Mouse (Mus musculus) CH12.LX (cell line): ENCODE measurements around the gene Ccdc3. TPM values are rescaled to one million over a fixed set of nuclear protein-coding genes. Genes with fewer than 3 reads are reported as not detected.

Experiments used
- DNase-seq: peaks from one replicate; pipeline ENCODE4 v3.0.0-alpha.2; 2013; ENCODE audit errors: extremely low read depth
- H3K27ac ChIP-seq: 2 replicates; pipeline ENCODE4 v1.5.1; 2012; ENCODE audit warnings: low read depth, mild to moderate bottlenecking, control low read depth, moderate library complexity; ENCODE audit not compliant: insufficient read depth
- H3K27me3 ChIP-seq: replicated peaks from 2 replicates; pipeline ENCODE3; 2012; ENCODE audit warnings: inconsistent platforms
- H3K36me3 ChIP-seq, 2 experiments: replicated peaks in 1 of 2; 2 replicates each; pipeline versions ENCODE3 to v1.6.1; 2012; ENCODE audit warnings: inconsistent platforms in 1 of 2, low read length in 1 of 2, mild to moderate bottlenecking in 1 of 2, mixed read lengths in 1 of 2, moderate library complexity in 1 of 2; ENCODE audit not compliant: control insufficient read depth in 1 of 2, insufficient read depth in 1 of 2
- H3K4me1 ChIP-seq, 2 experiments: 2 replicates each; pipeline ENCODE4 v1.6.1; 2012; ENCODE audit warnings: inconsistent platforms in 1 of 2, moderate library complexity in 1 of 2; ENCODE audit not compliant: insufficient read depth in 2 of 2, control insufficient read depth in 1 of 2
- H3K4me2 ChIP-seq: 2 replicates; pipeline ENCODE4 v1.6.1; 2012; ENCODE audit warnings: low read depth, mild to moderate bottlenecking, control low read depth; ENCODE audit not compliant: poor library complexity, insufficient read depth, severe bottlenecking
- H3K4me3 ChIP-seq, 3 experiments: fragments of 150-350 bp in 1 of 3; sonication (generic) in 1 of 3; replicated peaks in 1 of 3; 2 replicates each; pipeline versions ENCODE3 to v1.5.1; 2011 to 2012; ENCODE audit warnings: low read depth in 2 of 3, low read length in 2 of 3, mild to moderate bottlenecking in 2 of 3, moderate library complexity in 2 of 3, control low read depth in 1 of 3, improper control_type of control experiment in 1 of 3, inconsistent platforms in 1 of 3, mixed read lengths in 1 of 3; ENCODE audit not compliant: poor library complexity in 1 of 3
- H3K79me2 ChIP-seq: replicated peaks from 2 replicates; pipeline ENCODE4 v1.6.1; 2012; ENCODE audit warnings: mild to moderate bottlenecking, moderate library complexity; ENCODE audit not compliant: control insufficient read depth, poor library complexity, insufficient read depth, severe bottlenecking; ENCODE audit errors: extremely low read depth
- H3K9ac ChIP-seq: 2 replicates; pipeline ENCODE4 v1.6.1; 2012; ENCODE audit warnings: low read depth, mild to moderate bottlenecking, control low read depth, moderate library complexity; ENCODE audit not compliant: insufficient read depth
- H3K9me3 ChIP-seq: replicated peaks from 2 replicates; pipeline ENCODE3; 2012; ENCODE audit warnings: low read length, inconsistent platforms, mixed read lengths
- CHD2 ChIP-seq: IDR thresholded peaks from 2 replicates; pipeline ENCODE4 v1.6.1; 2011; ENCODE audit warnings: low read length, improper control_type of control experiment
- ELF1 ChIP-seq: IDR thresholded peaks from 2 replicates; pipeline ENCODE4 v1.6.1; 2014; ENCODE audit warnings: low read depth, mild to moderate bottlenecking, inconsistent platforms, low read length, improper control_type of control experiment
- EP300 ChIP-seq: IDR thresholded peaks from 2 replicates; pipeline ENCODE4 v1.6.1; 2011; ENCODE audit warnings: low read length, improper control_type of control experiment
- HCFC1 ChIP-seq: IDR thresholded peaks from 2 replicates; pipeline ENCODE4 v1.6.1; 2012; ENCODE audit warnings: low read depth, mild to moderate bottlenecking, inconsistent platforms, low read length, improper control_type of control experiment
- IRF4 ChIP-seq: IDR thresholded peaks from 2 replicates; pipeline ENCODE4 v1.6.1; 2014; ENCODE audit warnings: low read depth, mild to moderate bottlenecking, inconsistent platforms, low read length, improper control_type of control experiment
- JUN ChIP-seq: IDR thresholded peaks from 2 replicates; pipeline ENCODE4 v1.6.1; 2011; ENCODE audit warnings: low read depth, mild to moderate bottlenecking, low read length, improper control_type of control experiment, moderate library complexity; ENCODE audit not compliant: insufficient read depth
- JUND ChIP-seq: conservative IDR thresholded peaks from 2 replicates; pipeline ENCODE4 v1.6.1; 2011; ENCODE audit warnings: low read depth, low read length, improper control_type of control experiment
- KAT2A ChIP-seq: IDR thresholded peaks from 2 replicates; pipeline ENCODE4 v1.6.1; 2012; ENCODE audit warnings: low read length, improper control_type of control experiment, inconsistent platforms; ENCODE audit not compliant: insufficient replicate concordance
- MAZ ChIP-seq: IDR thresholded peaks from 2 replicates; pipeline ENCODE4 v1.6.1; 2012; ENCODE audit warnings: low read depth, mild to moderate bottlenecking, inconsistent platforms, low read length, improper control_type of control experiment, moderate library complexity
- MEF2A ChIP-seq: IDR thresholded peaks from 2 replicates; pipeline ENCODE4 v1.6.1; 2014; ENCODE audit warnings: low read depth, mild to moderate bottlenecking, inconsistent platforms, low read length, improper control_type of control experiment, borderline replicate concordance
- MXI1 ChIP-seq: IDR thresholded peaks from 2 replicates; pipeline ENCODE4 v1.6.1; 2011; ENCODE audit warnings: mild to moderate bottlenecking, low read depth, low read length, improper control_type of control experiment
- MYC ChIP-seq: IDR thresholded peaks from 2 replicates; pipeline ENCODE4 v1.6.1; 2011; ENCODE audit warnings: low read depth, mild to moderate bottlenecking, improper control_type of control experiment, low read length
- NELFE ChIP-seq: IDR thresholded peaks from 2 replicates; pipeline ENCODE4 v1.6.1; 2011; ENCODE audit warnings: low read depth, low read length, improper control_type of control experiment
- POLR2A ChIP-seq: IDR thresholded peaks from 2 replicates; pipeline ENCODE4 v1.6.1; 2011; ENCODE audit warnings: low read depth, mild to moderate bottlenecking, improper control_type of control experiment, low read length
- POLR2AphosphoS2 ChIP-seq: IDR thresholded peaks from 2 replicates; pipeline ENCODE4 v1.6.1; 2011; ENCODE audit warnings: low read depth, low read length, improper control_type of control experiment
- UBTF ChIP-seq: IDR thresholded peaks from 2 replicates; pipeline ENCODE4 v1.6.1; 2012; ENCODE audit warnings: low read depth, mild to moderate bottlenecking, inconsistent platforms, low read length, improper control_type of control experiment, moderate library complexity
- ZKSCAN1 ChIP-seq: IDR thresholded peaks from 2 replicates; pipeline ENCODE4 v1.6.1; 2012; ENCODE audit warnings: low read depth, inconsistent platforms, low read length, improper control_type of control experiment, borderline replicate concordance
- ZMIZ1 ChIP-seq: IDR thresholded peaks from 2 replicates; pipeline ENCODE4 v1.6.1; 2012; ENCODE audit warnings: low read depth, mild to moderate bottlenecking, inconsistent platforms, low read length, improper control_type of control experiment
- dilution Hi-C: fragments of 300-500 bp; cut with MboI; formaldehyde crosslinking; loops from 2 replicates; pipeline ENCODE4 v1.14.3; 2020; ENCODE audit warnings: low sequenced_read_pairs; ENCODE audit not compliant: extremely low pct_unique_long_range_greater_than_20kb, extremely low pct_ligation_motif_present
- in situ Hi-C: fragments of 300-500 bp; cut with MboI; formaldehyde crosslinking; loops from 3 replicates; pipeline ENCODE4 v1.14.3; 2019; ENCODE audit warnings: low sequenced_read_pairs, low pct_ligation_motif_present, low pct_unique_long_range_greater_than_20kb, mixed read lengths
- polyA plus RNA-seq: library from polyadenylated mRNA; unstranded; fragments of >175 nt; gene quantifications from 2 replicates; pipeline ENCODE4 v1.2.1, GENCODE M21; 2012; ENCODE audit warnings: low read depth; ENCODE audit not compliant: insufficient read length
- total RNA-seq, 2 experiments: library from RNA; depleted of rRNA; stranded (reverse); fragments of 300-350 nt in 1 of 2; fragments of >200 nt in 1 of 2; gene quantifications; 2 replicates each; pipeline ENCODE4 v1.2.3; 2012 to 2014

The Ccdc3 gene
- total and polyA plus RNA-seq, 3 experiments = not detected

DNA sequence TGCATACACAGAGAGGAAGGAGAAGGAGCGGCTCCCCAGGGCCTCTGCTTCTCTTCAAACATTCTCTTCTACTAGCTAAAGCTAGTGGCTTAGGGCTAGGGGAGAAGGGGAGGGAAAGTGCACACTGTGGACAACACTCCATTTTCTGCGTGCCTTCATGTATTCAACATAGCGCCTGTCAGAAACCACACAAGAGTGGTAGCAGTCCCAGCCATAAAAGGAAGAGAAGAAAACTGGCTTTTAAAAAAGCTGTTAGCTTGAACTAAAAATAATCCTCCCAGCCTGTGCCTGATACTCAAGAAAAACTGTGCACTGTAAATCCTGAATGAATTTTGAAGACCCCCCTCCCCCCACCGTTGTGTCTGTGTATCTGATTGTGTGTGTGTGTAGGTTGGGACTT, 33.2 kb downstream of the Ccdc3 start:
- no peak overlapping the region for H3K4me2 ChIP-seq
- TF ChIP-seq JUN = no peak
- no peak for TF ChIP-seq ZMIZ1
- TF ChIP-seq CHD2 = no peak
- no peak for TF ChIP-seq HCFC1
- TF ChIP-seq MAZ = no peak
- no peak for TF ChIP-seq IRF4
- TF ChIP-seq JUND = no peak
- no peak for TF ChIP-seq POLR2AphosphoS2
- no peak for TF ChIP-seq NELFE
- no peak for TF ChIP-seq EP300
- TF ChIP-seq UBTF = no peak
- no peak for TF ChIP-seq POLR2A
- no peak overlapping the region for H3K27ac ChIP-seq
- H3K79me2 ChIP-seq = no peaks in the 10 kb centered on the region
- in situ Hi-C loops = no loop called here
- no peaks in the 10 kb centered on the region for H3K27me3 ChIP-seq
- dilution Hi-C loops = no loop called here
- no peaks in the 10 kb centered on the region for H3K36me3 ChIP-seq
- no peak overlapping the region for H3K9ac ChIP-seq
- no peak for DNase-seq
- no peaks in the 10 kb centered on the region for H3K4me1 ChIP-seq
- no peak overlapping the region for H3K4me3 ChIP-seq
- H3K9me3 ChIP-seq = no peaks in the 10 kb centered on the region

DNA sequence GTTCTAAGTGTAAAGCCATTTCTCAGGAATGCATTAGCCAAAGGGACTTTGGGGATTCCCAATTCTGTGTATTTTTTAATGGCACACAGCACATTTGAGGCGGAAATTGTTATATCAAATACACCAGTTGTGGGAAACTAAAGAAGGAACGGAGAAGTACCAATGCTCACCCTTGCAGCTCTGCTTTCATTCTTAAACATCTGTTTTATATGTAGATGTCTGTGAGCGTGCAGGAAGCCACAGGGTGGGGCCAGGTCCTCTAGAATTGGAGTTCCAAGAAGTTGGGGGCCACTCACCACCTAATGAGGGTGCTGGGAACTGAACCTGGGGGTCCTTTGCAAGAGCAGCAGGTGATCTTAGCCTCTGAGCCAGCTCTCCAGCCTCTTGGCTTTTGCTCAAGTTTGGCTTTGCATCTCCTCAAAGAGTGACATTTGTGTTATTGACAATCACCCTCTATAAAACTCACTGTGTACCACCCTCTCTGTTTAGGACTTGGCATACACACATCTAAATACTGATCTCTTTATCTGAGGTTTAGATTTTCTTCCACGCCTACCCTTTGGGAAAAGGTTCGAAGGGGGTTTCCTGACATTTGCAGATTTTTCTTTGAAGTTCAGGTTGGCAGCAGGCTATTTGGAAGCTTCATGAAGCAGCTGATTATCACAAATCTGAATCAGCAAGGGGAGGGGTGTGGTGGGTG, 33.9 kb downstream of the Ccdc3 start:
- no peaks in the 10 kb centered on the region for H3K9me3 ChIP-seq
- no peak overlapping the region for H3K9ac ChIP-seq
- no peaks in the 10 kb centered on the region for H3K36me3 ChIP-seq
- in situ Hi-C loops = no loop called here
- H3K4me3 ChIP-seq = no peak overlapping the region
- no peaks in the 10 kb centered on the region for H3K27me3 ChIP-seq
- H3K4me2 ChIP-seq = no peak overlapping the region
- TF ChIP-seq ELF1 (no peak), KAT2A (no peak), MXI1 (no peak), MEF2A (no peak), ZMIZ1 (no peak), MYC (no peak), ZKSCAN1 (no peak), CHD2 (no peak), JUND (no peak), IRF4 (no peak)
- H3K4me1 ChIP-seq = no peaks in the 10 kb centered on the region
- no peaks in the 10 kb centered on the region for H3K79me2 ChIP-seq
- no peak for DNase-seq
- dilution Hi-C loops = no loop called here
- H3K27ac ChIP-seq = no peak overlapping the region
